Mouse (Mus musculus) spleen, adult 2 months (tissue): ENCODE results near the gene Dnajb11. TPM values are rescaled to one million over a fixed set of nuclear protein-coding genes. Genes with fewer than 3 reads are reported as not detected.

Experiments
- DNase-seq, 2 experiments: peaks; one replicate each; pipeline versions ENCODE4 v3.0.0 to v3.0.0-alpha.2; 2012 to 2021; ENCODE audit warnings: low spot score in 2 of 2, low read depth in 1 of 2
- H3K27ac ChIP-seq: fragments of 200-500 bp; 2 replicates; pipeline ENCODE4 v1.5.1; 2012; ENCODE audit warnings: low read length, inconsistent platforms; ENCODE audit not compliant: insufficient read depth
- H3K27me3 ChIP-seq: fragments of 200-500 bp; 2 replicates; pipeline ENCODE4 v1.6.1; 2012; ENCODE audit warnings: mild to moderate bottlenecking, moderate library complexity, low read length, inconsistent platforms; ENCODE audit not compliant: control insufficient read depth, insufficient read depth
- H3K36me3 ChIP-seq: fragments of 200-500 bp; 2 replicates; pipeline ENCODE4 v1.6.1; 2012; ENCODE audit warnings: mild to moderate bottlenecking, low read length, inconsistent platforms; ENCODE audit not compliant: control insufficient read depth, insufficient read depth
- H3K4me1 ChIP-seq: fragments of 200-500 bp; 2 replicates; pipeline ENCODE4 v1.6.1; 2011; ENCODE audit warnings: inconsistent platforms; ENCODE audit not compliant: control insufficient read depth, insufficient read depth, insufficient read length
- H3K4me3 ChIP-seq: fragments of 200-500 bp; 2 replicates; pipeline ENCODE4 v1.5.1; 2011; ENCODE audit warnings: mild to moderate bottlenecking, inconsistent platforms; ENCODE audit not compliant: insufficient read depth, insufficient read length; ENCODE audit errors: extremely low read depth
- CTCF ChIP-seq: fragments of 200-500 bp; IDR thresholded peaks from 2 replicates; pipeline ENCODE4 v1.5.1; 2011; ENCODE audit warnings: mild to moderate bottlenecking, inconsistent platforms; ENCODE audit not compliant: insufficient read depth, insufficient read length, insufficient replicate concordance; ENCODE audit errors: extremely low read depth
- POLR2A ChIP-seq: fragments of 200-500 bp; IDR thresholded peaks from 2 replicates; pipeline ENCODE4 v1.6.1; 2011; ENCODE audit warnings: low read depth, low read length, inconsistent platforms
- WGBS: fragments of 180-500 bp; shearing (Covaris S2); methylation state at CpG from one replicate; pipeline ENCODE4 v1.1.7; 2018; 5-methylcytosine and 5-hydroxymethylcytosine counted together
- polyA plus RNA-seq: library from polyadenylated mRNA; depleted of rRNA; stranded (reverse); fragments of >200 nt; gene quantifications from 2 replicates; pipeline ENCODE4 v1.2.3, GENCODE M21; 2012; rRNA removed

Gene Dnajb11
- polyA plus RNA-seq, 1 experiment: 13.3 TPM

- Histone ChIP-seq H3K36me3 (no peaks in the 10 kb centered on the region), H3K4me3 (no peak overlapping the region)
Observed at GRCm38 (mm10) chr16:22919971-22920854, 62.6 kb downstream of the Dnajb11 start.

GRCm38 (mm10) chr16:22921761-22922160 is 64.1 kb downstream of the Dnajb11 start:
- DNase-seq: no peak
- no peaks in the 10 kb centered on the region for H3K4me1 ChIP-seq
- H3K4me3 ChIP-seq: no peak overlapping the region
- no peaks in the 10 kb centered on the region for H3K27me3 ChIP-seq
- H3K36me3 ChIP-seq: no peaks in the 10 kb centered on the region
- WGBS: 96% methylated on average over 5 of the region's 5 CpGs
- no peak for TF ChIP-seq POLR2A
- TF ChIP-seq CTCF: no peak
- H3K27ac ChIP-seq: no peak overlapping the region

More at GRCm38 (mm10) chr16:22919971-22920854, 62.6 kb downstream of the Dnajb11 start:
- no peaks in the 10 kb centered on the region for H3K27me3 ChIP-seq
- no peak for TF ChIP-seq CTCF
- TF ChIP-seq POLR2A: no peak
- no peak for DNase-seq
- H3K4me1 ChIP-seq: no peaks in the 10 kb centered on the region
- H3K27ac ChIP-seq: no peak overlapping the region
- 47% methylated on average over 18 of the region's 18 CpGs for WGBS

- H3K36me3 ChIP-seq: no peaks in the 10 kb centered on the region
- H3K4me1 ChIP-seq: no peaks in the 10 kb centered on the region
- H3K27ac ChIP-seq: no peak overlapping the region
- WGBS: 86% methylated on average over 4 of the region's 4 CpGs
- TF ChIP-seq CTCF (no peak), POLR2A (no peak)
- H3K4me3 ChIP-seq: no peak overlapping the region
- H3K27me3 ChIP-seq: no peaks in the 10 kb centered on the region
- DNase-seq: no peak
Observed at GRCm38 (mm10) chr16:22922433-22922832, 64.8 kb downstream of the Dnajb11 start.

Other genes with a start within 250 kb of the Dnajb11 start
- gene Dgkg, start 200.6 kb upstream of the Dnajb11 start, polyA plus RNA-seq: 0.40 and 0.55 TPM in 2 replicates
- gene Crygs, start 46.3 kb upstream of the Dnajb11 start, polyA plus RNA-seq: not detected in 2 replicates
- gene Tbccd1, start 176 bp upstream of the Dnajb11 start, polyA plus RNA-seq: 9.1 and 9.9 TPM in 2 replicates
- gene Ahsg, start 33.4 kb downstream of the Dnajb11 start, polyA plus RNA-seq: 0.57 and 0.60 TPM in 2 replicates
- gene Fetub, start 60.5 kb downstream of the Dnajb11 start, polyA plus RNA-seq: 0.12 TPM in 1 of 2 replicates, not detected in the other
- not detected in 2 replicates for gene Hrg, start 93.2 kb downstream of the Dnajb11 start, polyA plus RNA-seq
- gene Kng2, start 171.6 kb downstream of the Dnajb11 start, polyA plus RNA-seq: not detected in 2 replicates
- gene Kng1, start 200.0 kb downstream of the Dnajb11 start, polyA plus RNA-seq: 0.04 TPM in 1 of 2 replicates, not detected in the other
- 51.0 and 62.8 TPM in 2 replicates for gene Eif4a2, start 249.6 kb downstream of the Dnajb11 start, polyA plus RNA-seq